Mouse (Mus musculus): ENCODE data around the gene Gm4214. TPM values are rescaled to one million over a fixed set of nuclear protein-coding genes. Genes with fewer than 3 reads are reported as not detected.

Gene Gm4214
- not detected in 2 replicates for polyA plus RNA-seq (2012; rRNA removed; ENCODE audit: low replicate concordance)

GRCm38 (mm10) chr7:22984573-22984972 is at the start of gene Gm4214:
Gm4214 (minus strand) TSS chr7:22984673.

GRCm38 (mm10) chr7:23019823-23020222 is 35.4 kb upstream of the Gm4214 start, which contains the start of gene Gm4216:
Gm4216 (minus strand) TSS chr7:23019923.

Other genes with a start within 250 kb of the Gm4214 start
- not detected in 2 replicates for gene Vmn1r157, start 223.0 kb downstream of the Gm4214 start, polyA plus RNA-seq (2012; rRNA removed; ENCODE audit: low replicate concordance)
- gene Vmn1r158, start 193.9 kb downstream of the Gm4214 start, polyA plus RNA-seq (2012; rRNA removed; ENCODE audit: low replicate concordance) = not detected in 2 replicates
- gene Vmn1r159, start 141.1 kb downstream of the Gm4214 start, polyA plus RNA-seq (2012; rRNA removed; ENCODE audit: low replicate concordance) = not detected in 2 replicates
- not detected in 2 replicates for gene Vmn1r160, start 113.4 kb downstream of the Gm4214 start, polyA plus RNA-seq (2012; rRNA removed; ENCODE audit: low replicate concordance)
- gene Gm4216, start 35.2 kb upstream of the Gm4214 start, polyA plus RNA-seq (2012; rRNA removed; ENCODE audit: low replicate concordance) = not detected in 2 replicates
- not detected in 2 replicates for gene Vmn1r163, start 70.9 kb upstream of the Gm4214 start, polyA plus RNA-seq (2012; rRNA removed; ENCODE audit: low replicate concordance)
- not detected in 2 replicates for gene Gm8720, start 82.8 kb upstream of the Gm4214 start, polyA plus RNA-seq (2012; rRNA removed; ENCODE audit: low replicate concordance)
- gene Gm10662, start 159.8 kb upstream of the Gm4214 start, polyA plus RNA-seq (2012; rRNA removed; ENCODE audit: low replicate concordance) = not detected in 2 replicates
- not detected in 2 replicates for gene Vmn1r165, start 232.7 kb upstream of the Gm4214 start, polyA plus RNA-seq (2012; rRNA removed; ENCODE audit: low replicate concordance)

All from duodenum, adult 2 months (tissue).